Mouse (Mus musculus) embryonic stem cell, embryonic (primary cell): Measurements from ENCODE around the gene Gnl3.

Experiments
- CTCF ChIA-PET, 4 experiments: fragments of 300-600 bp in 2 of 4; fragments of 350-600 bp in 2 of 4; sonication (Branson Sonifier 250); formaldehyde crosslinking; loops; one replicate each; lab custom pipeline; 2022; ENCODE audit warnings: inconsistent platforms in 2 of 4; lab: Charles Lee
- POLR2A ChIA-PET, 4 experiments: fragments of 300-600 bp in 2 of 4; fragments of 350-600 bp in 2 of 4; sonication (Branson Sonifier 250); formaldehyde crosslinking; loops; one replicate each; lab custom pipeline; 2022; ENCODE audit warnings: antibody characterized with exemption in 4 of 4, inconsistent platforms in 1 of 4; lab: Charles Lee

The Gnl3 gene

GRCm38 (mm10) chr14:30996417-30996816, 22.5 kb downstream of the Gnl3 start:
- ChIA-PET CTCF (no interaction called here), POLR2A (interaction anchor here in 3 of 4 experiments (0.6 to 3.5 kb wide), 24 partner anchors 7 to 1041 kb away, joined by 3 to 72 read pairs (median 6); partner anchors contain the start of genes Gnl3 (in 2 of the 3), Nek4 (in 2 of the 3), Pbrm1 (in 2 of the 3) and Nt5dc2 (in 1 of the 3))

- POLR2A ChIA-PET, result interaction anchor here in 1 of 4 experiments (0.6 kb wide), 1 partner anchor 13 kb away, joined by 3 read pairs; no protein-coding TSS in a partner anchor
Measured at GRCm38 (mm10) chr14:30976222-30976621, 42.7 kb downstream of the Gnl3 start.

GRCm38 (mm10) chr14:30974204-30974603, 44.7 kb downstream of the Gnl3 start:
- CTCF ChIA-PET, result no interaction called here
- POLR2A ChIA-PET, result no interaction called here

More at GRCm38 (mm10) chr14:30976222-30976621, 42.7 kb downstream of the Gnl3 start:
- CTCF ChIA-PET, result no interaction called here
